Mouse (Mus musculus) kidney, adult 18-20 months (tissue): Measurements from ENCODE around the gene Abcc4.

ENCODE experiments used
- DNase-seq: peaks from one replicate; pipeline ENCODE4 v3.0.0; 2021

Abcc4 gene

GRCm38 (mm10) chr14:118635493-118636183, 70.4 kb downstream of the Abcc4 start:
- DNase-seq: peak; percentile 87

GRCm38 (mm10) chr14:118629649-118630048, 76.4 kb downstream of the Abcc4 start:
- DNase-seq: no peak

- DNase-seq: peak; percentile 18
Measured at GRCm38 (mm10) chr14:118621449-118621789, 84.6 kb downstream of the Abcc4 start.

DNA sequence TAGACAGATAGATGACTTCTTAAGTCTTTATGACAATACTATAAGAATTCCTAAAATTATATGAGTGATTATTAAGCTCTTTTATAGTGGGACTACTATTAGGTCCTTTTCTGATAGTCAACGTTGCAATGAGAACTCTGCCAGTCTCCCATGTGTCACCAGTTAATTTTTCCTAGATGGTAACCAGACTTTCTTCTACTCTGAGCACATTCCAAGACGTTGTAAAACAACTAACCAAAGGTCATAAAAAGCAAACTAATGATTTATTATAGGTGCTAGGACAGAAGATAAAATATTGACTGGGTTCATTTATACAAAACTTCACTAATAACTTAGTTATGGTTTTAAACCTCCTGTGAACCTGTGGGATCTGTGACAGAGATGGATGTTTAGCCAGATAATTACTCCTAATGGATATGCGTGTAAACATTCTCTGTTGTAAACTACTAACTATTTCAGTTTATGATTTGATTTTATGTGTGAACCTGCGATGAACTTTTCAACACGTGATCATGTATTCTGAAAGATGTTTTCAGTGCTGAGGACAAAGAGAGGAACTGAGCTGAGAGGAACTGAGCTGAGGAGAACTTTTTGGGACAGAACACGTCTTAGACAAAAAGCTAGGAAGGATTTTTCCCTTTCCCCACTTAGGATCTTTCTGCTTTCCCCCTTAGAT, 85.1 kb downstream of the Abcc4 start:
- DNase-seq: no peak

- DNase-seq: peak; percentile 59
Measured at GRCm38 (mm10) chr14:118616698-118617311, 89.2 kb downstream of the Abcc4 start.

- DNase-seq: no peak
Measured at GRCm38 (mm10) chr14:118613734-118614133, 92.3 kb downstream of the Abcc4 start.

DNA sequence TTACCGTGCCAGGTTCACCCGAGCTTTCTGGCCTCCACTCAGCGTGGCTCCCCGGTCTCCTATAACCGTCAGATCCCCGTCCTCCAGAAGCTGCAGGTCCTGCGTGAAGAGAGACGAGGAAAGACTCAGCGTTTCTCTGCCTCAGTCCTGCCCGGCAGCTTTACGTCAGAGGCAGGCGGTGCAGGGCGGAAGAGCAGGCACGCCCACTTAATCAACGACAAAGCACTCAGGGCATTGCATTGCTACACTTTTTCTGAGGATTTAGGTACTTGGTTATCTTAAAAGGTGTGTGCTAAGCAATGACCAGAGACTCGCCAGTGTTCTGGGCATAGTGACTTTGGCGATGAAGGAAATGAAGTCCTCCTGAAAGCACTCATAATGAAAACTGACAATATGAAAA, 94.3 kb downstream of the Abcc4 start:
- no peak for DNase-seq

- DNase-seq: no peak
Measured at GRCm38 (mm10) chr14:118610786-118611185, 95.2 kb downstream of the Abcc4 start.

- no peak for DNase-seq
Measured at GRCm38 (mm10) chr14:118608816-118609465, 97.1 kb downstream of the Abcc4 start.

- no peak for DNase-seq
Measured at GRCm38 (mm10) chr14:118608317-118608716, 97.7 kb downstream of the Abcc4 start.

DNA sequence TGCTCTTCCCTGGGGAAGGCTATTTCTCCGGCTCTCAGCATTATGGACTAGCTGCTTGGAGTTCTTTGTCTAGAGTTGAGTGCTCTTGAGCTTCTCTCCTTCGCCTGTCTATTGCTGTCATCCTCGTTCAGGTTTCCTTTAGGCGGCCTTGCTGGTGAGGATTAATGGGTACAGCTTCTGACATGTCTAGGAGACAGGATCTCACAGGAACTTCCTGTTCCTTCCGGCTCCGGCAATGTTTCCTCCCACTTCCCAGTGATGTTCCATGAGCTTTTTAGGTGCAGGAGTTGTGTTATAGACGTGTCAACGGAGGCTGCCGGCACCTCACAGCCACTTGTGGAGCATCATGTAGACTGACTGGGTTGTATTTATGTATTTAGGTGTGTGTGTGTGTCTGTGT, 99.5 kb downstream of the Abcc4 start:
- no peak for DNase-seq

- DNase-seq: no peak
Measured at GRCm38 (mm10) chr14:118604903-118605302, 101.1 kb downstream of the Abcc4 start.

DNA sequence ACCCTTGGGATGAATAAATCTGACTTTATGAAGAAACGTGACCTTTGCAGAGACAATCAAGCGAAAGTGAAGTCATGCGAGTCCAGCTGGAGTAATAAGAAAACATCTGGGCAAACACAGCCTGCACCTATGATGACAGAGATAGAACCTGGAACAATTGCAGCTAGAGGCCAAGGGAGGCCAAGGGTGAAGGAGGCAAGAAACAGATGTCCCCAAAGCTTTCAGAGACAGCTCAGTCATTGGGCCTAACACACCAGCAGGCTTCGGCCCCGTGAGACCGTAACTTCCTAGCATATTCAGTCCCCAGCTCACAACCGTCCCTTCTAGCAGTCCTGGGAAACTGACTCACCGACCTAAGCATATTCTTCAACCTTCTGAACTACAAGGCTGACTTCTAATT, 104.0 kb downstream of the Abcc4 start:
- no peak for DNase-seq

GRCm38 (mm10) chr14:118600746-118601145, 105.3 kb downstream of the Abcc4 start:
- no peak for DNase-seq

DNA sequence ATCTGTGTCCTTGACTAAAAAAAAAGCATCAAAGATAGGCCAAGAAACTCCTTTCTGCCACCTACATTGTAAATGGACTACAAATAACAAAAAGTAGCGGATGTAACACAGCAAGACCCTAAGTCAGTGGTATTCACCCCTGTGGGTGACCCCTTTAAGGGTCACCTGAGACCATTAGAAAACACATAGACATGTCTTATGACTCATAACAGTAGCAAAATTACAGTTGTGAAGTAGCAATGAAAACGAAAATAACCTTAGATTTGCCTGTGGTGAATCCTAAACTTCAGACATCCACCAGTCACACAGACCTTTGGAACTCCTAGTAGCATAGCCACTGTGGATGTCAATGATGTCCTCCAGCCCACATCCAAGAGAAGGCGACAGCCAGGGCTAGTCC, 107.3 kb downstream of the Abcc4 start:
- no peak for DNase-seq

- DNase-seq: no peak
Measured at GRCm38 (mm10) chr14:118594463-118594862, 111.6 kb downstream of the Abcc4 start.

GRCm38 (mm10) chr14:118591477-118592403, 114.3 kb downstream of the Abcc4 start:
- peak; percentile 73 for DNase-seq

DNA sequence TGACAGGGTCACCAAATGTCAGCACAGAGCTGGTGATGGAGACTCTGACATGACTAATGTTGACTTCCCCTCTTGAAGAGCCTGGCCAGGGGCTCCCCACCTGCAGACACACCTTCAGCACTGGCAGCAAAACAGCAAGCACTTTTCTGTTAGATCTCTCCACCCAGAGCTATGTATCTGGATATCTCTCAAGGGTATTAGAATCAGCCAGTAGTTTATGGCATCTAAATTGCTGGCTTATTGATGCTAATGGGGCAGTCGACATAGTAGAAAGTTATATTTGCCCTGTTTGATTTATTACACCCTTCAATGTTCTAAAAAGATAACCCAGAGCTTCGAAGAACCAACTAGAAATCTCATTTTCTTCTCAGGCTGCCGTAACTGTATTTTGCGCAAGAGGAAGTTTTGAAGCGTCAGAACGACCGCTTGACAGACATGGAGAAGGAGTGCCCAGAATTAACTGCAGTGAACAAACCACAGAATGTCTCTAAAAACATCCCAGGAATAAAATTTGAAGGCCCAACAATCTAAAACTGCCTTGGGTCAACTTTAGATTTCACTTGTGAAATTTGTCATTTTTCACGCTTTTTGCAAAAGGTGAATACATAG, 123.6 kb downstream of the Abcc4 start:
- no peak for DNase-seq

DNA sequence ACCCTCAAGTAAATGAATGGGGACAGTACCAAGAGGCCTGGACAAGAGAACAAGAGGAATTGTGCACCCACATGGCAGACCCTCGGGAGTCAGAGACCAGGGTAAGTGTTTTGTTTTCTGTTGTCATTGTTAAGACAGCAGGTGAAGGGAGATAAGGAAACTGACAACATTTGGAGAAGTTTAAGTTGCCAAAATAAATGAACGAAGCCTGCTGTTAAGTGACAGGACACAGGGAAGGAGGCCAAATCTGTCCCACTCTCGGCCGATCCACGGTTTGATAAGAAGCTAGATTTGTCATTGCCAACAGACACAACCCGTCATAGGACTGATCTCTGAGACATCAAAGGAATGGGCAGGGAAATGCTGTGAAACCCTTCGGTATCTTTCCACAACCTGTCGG, 124.3 kb downstream of the Abcc4 start:
- no peak for DNase-seq

DNA sequence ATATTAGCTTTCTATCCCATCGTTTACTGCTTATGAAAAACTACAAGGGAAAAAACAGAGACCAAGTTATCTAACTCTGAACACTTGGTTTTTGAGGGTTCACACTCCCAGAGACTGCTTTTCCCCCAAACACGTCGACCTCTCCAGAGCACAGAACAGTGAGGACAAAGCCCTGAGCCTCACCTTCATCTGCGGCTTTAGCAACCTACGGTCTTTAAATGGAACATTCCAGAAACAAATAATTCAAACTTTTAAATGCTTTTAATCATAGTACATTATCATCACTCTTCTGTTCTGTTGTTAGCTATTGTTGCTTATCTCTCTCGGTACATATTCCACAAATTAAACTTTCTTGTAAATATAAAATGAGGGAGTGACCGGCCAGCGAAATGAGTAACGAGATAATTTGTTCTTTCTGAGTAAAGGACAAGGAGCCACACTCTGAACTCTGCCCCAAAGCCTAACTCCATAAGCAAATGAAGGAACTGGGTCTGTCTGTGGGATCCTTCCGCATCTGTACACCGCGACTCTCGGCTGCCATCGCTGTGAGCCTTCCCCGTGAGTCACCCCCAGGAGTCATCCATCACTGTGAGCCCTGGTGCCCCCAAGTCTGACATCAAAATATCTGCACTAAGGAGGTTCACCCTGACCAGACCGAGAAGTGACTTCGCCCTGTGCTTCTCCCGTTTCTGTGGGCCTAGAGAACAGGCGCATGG, 126.8 kb downstream of the Abcc4 start:
- no peak for DNase-seq

GRCm38 (mm10) chr14:118577895-118578294, 128.1 kb downstream of the Abcc4 start:
- no peak for DNase-seq
